Mouse (Mus musculus): Measurements from ENCODE around the gene Hoxa9. TPM values are rescaled to one million over a fixed set of nuclear protein-coding genes. Genes with fewer than 3 reads are reported as not detected.

Gene Hoxa9
- total and polyA plus RNA-seq, 3 experiments = 0.04 TPM; not detected in 2

DNA sequence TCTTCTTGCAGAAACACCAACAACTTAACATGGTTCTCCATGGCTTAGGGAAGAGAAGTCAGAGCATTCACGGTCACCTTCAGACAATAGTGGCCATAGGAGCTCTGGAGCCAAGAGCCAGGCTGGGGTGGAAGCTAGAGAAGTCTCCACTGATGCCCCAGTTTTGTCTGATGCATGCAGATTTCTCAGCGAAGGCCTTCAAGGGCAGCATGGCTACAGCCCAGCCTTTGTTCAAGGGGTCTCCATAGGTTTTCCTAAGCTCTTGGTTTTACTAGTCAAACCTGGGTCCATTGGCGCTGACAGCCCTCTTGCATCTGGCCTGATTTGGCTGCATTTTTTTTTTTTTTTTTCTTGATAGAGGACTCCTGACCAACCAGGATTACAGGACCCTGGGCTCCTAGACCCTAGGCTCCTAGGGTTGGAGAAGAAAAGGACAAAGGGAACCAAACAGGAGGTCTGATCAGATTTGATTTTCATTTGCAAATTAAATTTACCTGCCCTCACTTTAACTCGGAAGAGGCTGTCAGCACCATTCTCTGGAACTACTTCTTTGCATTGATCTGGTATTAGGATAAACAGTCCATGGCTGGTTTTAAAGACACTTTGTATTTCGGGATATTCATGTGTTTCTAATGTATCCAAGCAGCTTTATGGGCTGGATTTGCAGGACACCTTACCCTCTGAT lies 33.4 kb upstream of the Hoxa9 start:
- no peaks in the 10 kb centered on the region; the same call in 1 of the 2 replicates for H3K4me1 ChIP-seq (ENCODE audit: control insufficient read depth, insufficient read depth, low read length)

DNA sequence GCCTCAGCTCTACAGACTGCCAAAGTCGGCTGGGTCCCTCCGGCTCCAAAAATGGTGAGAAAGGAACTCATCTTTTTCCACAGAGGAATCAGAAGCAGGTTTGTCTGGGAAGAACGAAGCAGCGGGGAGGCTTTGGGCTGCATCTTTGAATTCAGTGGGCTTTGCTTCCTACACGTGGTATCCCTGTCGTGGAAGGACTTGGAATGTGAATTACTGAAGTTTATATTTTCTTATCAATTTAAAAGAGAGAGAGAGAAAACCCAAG lies 32.4 kb upstream of the Hoxa9 start:
- H3K4me1 ChIP-seq (ENCODE audit: control insufficient read depth, insufficient read depth, low read length) = no peaks in the 10 kb centered on the region; the same call in 1 of the 2 replicates
- H3K36me3 ChIP-seq (ENCODE audit: control insufficient read depth, insufficient read depth, low read length) = no peaks in the 10 kb centered on the region
- H3K27me3 ChIP-seq (ENCODE audit: control insufficient read depth, insufficient read depth, low read length) = peaks cover 52% of the 10 kb centered on the region
- DNase-seq = no peak
- intact Hi-C loops (cut with DNase I) = no loop called here
- no peak overlapping the region for H3K9ac ChIP-seq (ENCODE audit: low read depth, low read length)
- 7% methylated on average over 6 of the region's 6 CpGs for WGBS
- H3K27ac ChIP-seq = no peak overlapping the region
- H3K79me2 ChIP-seq (replicated peaks; ENCODE audit: control insufficient read depth, insufficient read depth, low read length) = no peaks in the 10 kb centered on the region
- TF ChIP-seq EP300 (IDR thresholded peaks at IDR 0.05; ENCODE audit: insufficient read depth, low read depth, low read length) (no peak), POLR2A (IDR thresholded peaks at IDR 0.05; ENCODE audit: insufficient read depth, low read depth, low read length) (no peak), CTCF (IDR thresholded peaks at IDR 0.05) (no peak)
- no peak overlapping the region for H3K4me3 ChIP-seq

More for the DNA sequence above, 33.4 kb upstream of the Hoxa9 start:
- Histone ChIP-seq H3K27ac (no peak overlapping the region), H3K36me3 (ENCODE audit: control insufficient read depth, insufficient read depth, low read length) (no peaks in the 10 kb centered on the region), H3K79me2 (replicated peaks; ENCODE audit: control insufficient read depth, insufficient read depth, low read length) (no peaks in the 10 kb centered on the region), H3K27me3 (ENCODE audit: control insufficient read depth, insufficient read depth, low read length) (peaks cover 55% of the 10 kb centered on the region), H3K4me3 (no peak overlapping the region), H3K9ac (ENCODE audit: low read depth, low read length) (no peak overlapping the region)
- no peak for DNase-seq
- intact Hi-C loops (cut with DNase I) = no loop called here
- 14% methylated on average over 5 of the region's 5 CpGs for WGBS
- TF ChIP-seq POLR2A (IDR thresholded peaks at IDR 0.05; ENCODE audit: insufficient read depth, low read depth, low read length) = no peak
- no peak for TF ChIP-seq CTCF (IDR thresholded peaks at IDR 0.05)
- no peak for TF ChIP-seq EP300 (IDR thresholded peaks at IDR 0.05; ENCODE audit: insufficient read depth, low read depth, low read length)

DNA sequence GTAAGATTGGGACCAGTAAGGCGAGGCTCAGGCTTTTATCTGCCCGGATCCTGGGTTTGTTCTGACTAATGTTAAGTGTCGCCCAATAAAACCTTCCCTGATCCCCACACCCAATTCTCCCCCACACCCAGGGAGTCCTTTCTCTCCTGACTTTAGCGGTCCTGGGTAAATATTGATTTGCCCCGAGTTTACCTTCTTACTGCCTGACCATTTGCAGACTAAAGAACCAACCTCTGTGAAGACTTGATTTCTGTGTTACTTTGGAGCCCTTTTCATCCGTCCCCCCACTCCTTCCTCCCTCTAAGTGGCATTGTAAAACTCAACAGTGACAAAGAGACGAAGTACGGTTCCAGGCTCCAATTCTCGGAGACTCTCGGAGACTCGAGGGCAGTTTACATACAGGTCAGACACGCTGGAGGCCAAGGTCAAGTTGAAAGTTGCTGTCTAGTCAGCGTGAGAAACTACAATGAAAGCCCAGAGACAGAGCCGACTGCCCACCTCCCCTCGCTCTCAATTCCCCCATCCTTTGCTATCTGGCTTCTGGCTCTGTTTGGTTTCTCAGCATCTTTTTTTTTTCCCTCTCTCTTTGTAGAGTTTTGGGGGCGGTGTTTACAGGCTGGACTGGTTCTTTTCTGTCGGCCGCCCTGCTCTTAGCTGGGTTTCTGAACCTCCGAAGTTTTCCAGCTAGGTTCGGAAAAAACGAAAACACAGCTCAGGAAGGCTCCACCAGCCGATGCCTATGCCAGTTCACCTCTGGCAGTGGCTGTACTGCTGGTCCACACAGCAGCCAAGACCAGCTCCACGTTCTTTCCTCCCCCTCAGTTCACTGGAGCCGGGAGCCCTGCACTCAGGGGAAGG lies 31.8 kb upstream of the Hoxa9 start:
- peak in 1 of 2 experiments; percentile 42 for DNase-seq
- no peak overlapping the region for H3K4me3 ChIP-seq
- no peaks in the 10 kb centered on the region for H3K79me2 ChIP-seq (replicated peaks; ENCODE audit: control insufficient read depth, insufficient read depth, low read length)
- intact Hi-C loops (cut with DNase I) = no loop called here
- no peaks in the 10 kb centered on the region for H3K36me3 ChIP-seq (ENCODE audit: control insufficient read depth, insufficient read depth, low read length)
- TF ChIP-seq EP300 (IDR thresholded peaks at IDR 0.05; ENCODE audit: insufficient read depth, low read depth, low read length) (no peak), POLR2A (IDR thresholded peaks at IDR 0.05; ENCODE audit: insufficient read depth, low read depth, low read length) (no peak), CTCF (IDR thresholded peaks at IDR 0.05) (no peak)
- WGBS = 6% methylated on average over 24 of the region's 24 CpGs
- no peak overlapping the region for H3K9ac ChIP-seq (ENCODE audit: low read depth, low read length)
- H3K4me1 ChIP-seq (ENCODE audit: control insufficient read depth, insufficient read depth, low read length) = no peaks in the 10 kb centered on the region; the same call in 1 of the 2 replicates
- peaks cover 52% of the 10 kb centered on the region for H3K27me3 ChIP-seq (ENCODE audit: control insufficient read depth, insufficient read depth, low read length)
- H3K27ac ChIP-seq = no peak overlapping the region

DNA sequence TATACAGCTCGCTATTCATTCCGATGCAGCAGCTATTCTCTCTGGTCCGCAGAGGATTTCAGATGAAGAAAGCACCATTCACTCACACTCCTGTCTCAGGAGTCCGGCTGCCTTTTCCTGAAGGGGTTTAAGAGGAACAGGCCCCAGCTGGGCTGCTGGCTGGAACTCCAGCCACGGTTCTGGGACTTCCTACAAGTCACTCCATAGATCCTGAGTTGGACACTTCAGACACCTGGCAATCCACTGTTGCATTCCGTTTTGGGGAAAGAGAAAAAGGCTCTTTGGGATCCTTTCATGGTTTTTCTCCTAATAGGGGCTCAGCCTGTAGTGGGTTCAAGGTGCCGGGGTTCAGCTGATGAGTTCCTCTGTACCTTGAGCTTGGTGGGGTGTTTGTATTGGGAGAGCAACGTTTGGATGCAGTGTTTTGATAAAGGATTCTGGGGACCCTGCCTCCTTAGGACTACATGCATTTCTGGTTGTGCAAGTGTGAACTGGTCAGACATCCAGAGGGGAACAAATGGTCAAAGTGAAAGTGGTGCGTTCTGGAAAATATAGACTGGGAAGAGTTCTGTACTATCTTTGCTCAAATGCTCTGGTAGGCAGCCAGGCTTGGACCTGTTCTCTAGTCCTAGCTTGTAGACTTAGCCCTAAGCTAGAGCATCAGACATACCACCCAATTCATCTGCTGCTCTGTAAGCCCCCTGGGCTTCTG lies 31.0 kb upstream of the Hoxa9 start:
- H3K4me1 ChIP-seq (ENCODE audit: control insufficient read depth, insufficient read depth, low read length) = no peaks in the 10 kb centered on the region; the same call in 1 of the 2 replicates
- TF ChIP-seq CTCF (IDR thresholded peaks at IDR 0.05) (no peak), POLR2A (IDR thresholded peaks at IDR 0.05; ENCODE audit: insufficient read depth, low read depth, low read length) (no peak)
- intact Hi-C loops (cut with DNase I) = no loop called here
- H3K79me2 ChIP-seq (replicated peaks; ENCODE audit: control insufficient read depth, insufficient read depth, low read length) = no peaks in the 10 kb centered on the region
- no peaks in the 10 kb centered on the region for H3K36me3 ChIP-seq (ENCODE audit: control insufficient read depth, insufficient read depth, low read length)
- peak in 1 of 2 experiments; percentile 30 for DNase-seq
- no peak overlapping the region for H3K4me3 ChIP-seq
- H3K27ac ChIP-seq = no peak overlapping the region
- H3K9ac ChIP-seq (ENCODE audit: low read depth, low read length) = no peak overlapping the region
- peaks cover 52% of the 10 kb centered on the region for H3K27me3 ChIP-seq (ENCODE audit: control insufficient read depth, insufficient read depth, low read length)
- 6% methylated on average over 9 of the region's 9 CpGs for WGBS

DNA sequence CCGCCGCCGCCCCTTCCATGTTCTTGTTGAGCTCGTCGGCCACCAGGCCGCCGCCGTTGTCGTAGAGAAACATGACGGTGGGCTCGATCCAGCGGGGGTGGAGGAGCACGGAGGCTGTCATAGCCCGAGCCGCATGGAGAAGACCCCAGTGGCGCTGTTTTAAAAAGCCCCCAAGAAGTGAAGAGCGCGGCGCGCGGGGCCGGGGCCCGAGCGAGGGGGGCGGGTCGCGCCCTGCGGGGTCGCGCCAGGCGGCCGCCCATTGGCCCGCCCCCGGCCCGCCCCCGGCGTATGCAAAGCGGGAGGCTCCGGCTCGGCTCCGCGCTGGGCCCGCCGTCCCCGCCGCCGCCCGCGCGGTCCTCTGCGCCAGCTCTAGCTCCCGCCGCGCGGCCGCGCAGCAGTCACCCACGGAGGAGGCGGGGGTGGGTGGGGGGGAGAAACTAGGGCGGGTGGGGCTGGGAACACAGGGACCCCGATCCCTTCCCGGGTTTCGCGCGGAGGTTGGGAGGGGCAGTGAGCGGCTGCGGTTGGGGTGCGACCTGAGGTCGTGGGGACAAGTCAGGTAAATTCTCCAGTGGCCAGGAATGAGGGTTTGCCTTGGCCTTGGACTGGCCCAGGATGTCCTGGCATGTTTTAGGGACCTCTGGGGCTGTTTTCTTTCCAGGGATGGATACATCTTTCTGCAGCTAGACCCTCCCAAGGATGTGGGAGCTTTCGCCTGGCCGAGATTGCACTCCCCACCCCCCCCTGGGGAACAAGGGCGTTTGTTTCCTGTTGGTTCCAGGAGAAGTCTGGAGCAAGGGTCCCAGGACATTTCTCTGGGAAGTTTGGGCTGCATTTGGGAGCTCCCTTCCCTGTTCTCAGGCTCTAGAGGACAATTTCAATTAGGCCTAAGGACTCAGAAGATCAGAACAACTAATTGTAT lies 30.0 kb upstream of the Hoxa9 start, which contains the start of gene Hoxa13:
TSS of gene Hoxa13 (minus strand) at position 227 of the 922 bp plus-strand sequence.
- Histone ChIP-seq H3K27ac (no peak within 1 kb of the TSS), H3K79me2 (replicated peaks; ENCODE audit: control insufficient read depth, insufficient read depth, low read length) (no peaks in the 10 kb centered on the region), H3K27me3 (ENCODE audit: control insufficient read depth, insufficient read depth, low read length) (peaks cover 44% of the 10 kb centered on the region), H3K4me1 (ENCODE audit: control insufficient read depth, insufficient read depth, low read length) (no peaks in the 10 kb centered on the region; the same call in 1 of the 2 replicates), H3K9ac (ENCODE audit: low read depth, low read length) (no peak within 1 kb of the TSS; the same call in 1 of the 2 replicates), H3K4me3 (no peak within 1 kb of the TSS), H3K36me3 (ENCODE audit: control insufficient read depth, insufficient read depth, low read length) (no peaks in the 10 kb centered on the region)
- 1% methylated on average over 39 of the region's 72 CpGs for WGBS
- intact Hi-C loops (cut with DNase I) = no loop called here
- TF ChIP-seq EP300 (IDR thresholded peaks at IDR 0.05; ENCODE audit: insufficient read depth, low read depth, low read length) (no peak), POLR2A (IDR thresholded peaks at IDR 0.05; ENCODE audit: insufficient read depth, low read depth, low read length) (no peak), CTCF (IDR thresholded peaks at IDR 0.05) (no peak)
- no peak for DNase-seq

Measured in heart, adult 2 months (tissue).